Mouse (Mus musculus) kidney, embryonic 15.5 days (tissue): ENCODE results near the gene Smchd1. TPM values are rescaled to one million over a fixed set of nuclear protein-coding genes. Genes with fewer than 3 reads are reported as not detected.
"Not testable (repeated sequence)": the region's sequence is repeated elsewhere in the genome, so short reads cannot be mapped to it uniquely, and the experiment has no call there.

Experiments used
- ATAC-seq: fragments of 200-750 bp; cut with Nextera tagmentation; replicated peaks from 2 replicates; pipeline ENCODE4 v1.8.0; 2017; ENCODE audit warnings: moderate TSS enrichment; ENCODE audit not compliant: low FRiP score
- H3K27ac ChIP-seq: fragments of 300-500 bp; sonication (generic); 2 replicates; pipeline ENCODE4 v1.5.1; 2015; ENCODE audit warnings: mild to moderate bottlenecking, inconsistent platforms
- H3K27me3 ChIP-seq: fragments of 300-500 bp; sonication (generic); 2 replicates; pipeline ENCODE4 v1.6.1; 2015; ENCODE audit warnings: inconsistent platforms
- H3K36me3 ChIP-seq: fragments of 300-500 bp; sonication (generic); 2 replicates; pipeline ENCODE4 v1.6.1; 2015; ENCODE audit warnings: inconsistent platforms
- H3K4me1 ChIP-seq: fragments of 300-500 bp; sonication (generic); 2 replicates; pipeline ENCODE4 v1.6.1; 2015; ENCODE audit warnings: inconsistent platforms
- H3K4me2 ChIP-seq: fragments of 300-500 bp; sonication (generic); 2 replicates; pipeline ENCODE4 v1.6.1; 2015; ENCODE audit warnings: moderate library complexity, mild to moderate bottlenecking, inconsistent platforms
- H3K4me3 ChIP-seq: fragments of 300-500 bp; sonication (generic); replicated peaks from 2 replicates; pipeline ENCODE4 v1.5.1; 2015; ENCODE audit warnings: mild to moderate bottlenecking, inconsistent platforms
- H3K9ac ChIP-seq: fragments of 300-500 bp; sonication (generic); 2 replicates; pipeline ENCODE4 v1.6.1; 2015; ENCODE audit warnings: mild to moderate bottlenecking, inconsistent platforms
- H3K9me3 ChIP-seq: fragments of 300-500 bp; sonication (generic); replicated peaks from 2 replicates; pipeline ENCODE4 v1.6.1; 2016; ENCODE audit warnings: inconsistent platforms
- WGBS: fragments of 180-500 bp; shearing (Covaris S2); methylation state at CpG from one replicate; pipeline ENCODE4 v1.1.7; 2015; ENCODE audit warnings: mixed read lengths; 5-methylcytosine and 5-hydroxymethylcytosine counted together
- polyA plus RNA-seq: library from polyadenylated mRNA; unstranded; fragments of >200 nt; fragmentation: Nextera tagmentation; extraction: Ambion mirVana; gene quantifications from 2 replicates; pipeline ENCODE4 v1.2.1, GENCODE M21; 2015

The Smchd1 gene
- polyA plus RNA-seq, 1 experiment from 2014 or later, result 74.4 TPM

- no peak for ATAC-seq
- no peaks in the 10 kb centered on the region for H3K27me3 ChIP-seq
- WGBS, result 32% methylated on average over 8 of the region's 8 CpGs
- H3K4me1 ChIP-seq, result peaks cover 9% of the 10 kb centered on the region
- H3K9ac ChIP-seq, result no peak overlapping the region
- no peak overlapping the region for H3K4me2 ChIP-seq
- no peaks in the 10 kb centered on the region for H3K9me3 ChIP-seq
- 0 out of 2 replicates have a peak, but pooled peaks cover 3% of the 10 kb centered on the region for H3K36me3 ChIP-seq
- no peak overlapping the region for H3K27ac ChIP-seq
- H3K4me3 ChIP-seq, result no peak overlapping the region
Measured at GRCm38 (mm10) chr17:71336421-71336820, 138.7 kb downstream of the Smchd1 start.

GRCm38 (mm10) chr17:71332298-71332697 is 142.8 kb downstream of the Smchd1 start:
- Histone ChIP-seq H3K4me2 (peak overlapping the region; percentile 34), H3K36me3 (no peaks in the 10 kb centered on the region), H3K27ac (no peak overlapping the region), H3K9ac (no peak overlapping the region), H3K4me3 (no peak overlapping the region), H3K9me3 (no peaks in the 10 kb centered on the region), H3K4me1 (peaks cover 9% of the 10 kb centered on the region), H3K27me3 (no peaks in the 10 kb centered on the region)
- ATAC-seq, result 0 out of 2 replicates have a peak, but pooled peaks have one; percentile 67
- WGBS, result 27% methylated on average over 15 of the region's 15 CpGs

DNA sequence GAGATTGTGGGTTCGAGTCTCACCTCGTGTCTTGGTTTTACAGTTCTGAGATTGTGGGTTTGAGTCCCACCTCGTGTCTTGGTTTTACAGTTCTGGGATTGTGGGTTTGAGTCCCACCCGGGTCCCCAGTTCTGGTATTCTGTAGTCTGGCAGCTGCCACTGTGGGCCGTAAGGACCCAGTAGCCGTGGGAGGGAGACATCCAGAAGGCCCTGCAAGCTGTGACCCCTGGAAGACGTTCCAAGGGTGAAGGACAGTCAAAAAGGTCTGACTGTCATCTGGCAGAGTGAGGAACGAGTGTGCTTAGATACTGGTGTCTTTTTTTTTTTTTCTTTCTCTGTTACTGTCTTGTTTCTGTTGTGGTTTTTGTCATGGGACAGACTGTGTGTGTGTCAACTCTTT is 154.4 kb downstream of the Smchd1 start:
- not testable (repeated sequence) for ATAC-seq, H3K9ac ChIP-seq, H3K27ac ChIP-seq, H3K9me3 ChIP-seq, H3K36me3 ChIP-seq, H3K4me3 ChIP-seq, H3K27me3 ChIP-seq, H3K4me1 ChIP-seq, H3K4me2 ChIP-seq
- 81% methylated on average over 8 of the region's 8 CpGs for WGBS

DNA sequence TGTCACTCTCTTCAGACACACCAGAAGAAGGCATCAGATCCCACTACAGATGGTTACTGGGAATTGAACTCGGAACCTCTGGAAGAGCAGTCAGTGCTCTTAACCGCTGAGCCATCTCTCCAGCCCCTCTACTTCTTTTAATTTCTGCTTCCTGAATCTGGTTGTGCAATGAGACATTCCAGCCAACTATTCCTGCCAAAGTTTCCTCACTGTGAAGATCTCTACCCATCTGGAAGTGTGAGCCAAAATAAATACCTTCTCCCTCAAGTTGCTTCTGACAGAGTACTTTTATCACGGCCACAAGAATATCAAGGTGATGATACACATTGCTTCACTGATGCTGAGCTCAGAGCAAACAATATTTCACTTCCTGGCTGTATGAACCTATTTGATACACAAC is 155.8 kb downstream of the Smchd1 start:
- Histone ChIP-seq H3K4me3 (no peak overlapping the region), H3K9ac (no peak overlapping the region), H3K27me3 (no peaks in the 10 kb centered on the region), H3K4me2 (no peak overlapping the region), H3K9me3 (no peaks in the 10 kb centered on the region), H3K4me1 (no peaks in the 10 kb centered on the region), H3K36me3 (no peaks in the 10 kb centered on the region), H3K27ac (no peak overlapping the region)
- 88% methylated on average over 3 of the region's 3 CpGs for WGBS
- ATAC-seq, result no peak

GRCm38 (mm10) chr17:71317571-71317970 is 157.6 kb downstream of the Smchd1 start:
- Histone ChIP-seq H3K4me3 (no peak overlapping the region), H3K4me1 (no peaks in the 10 kb centered on the region), H3K27me3 (peaks cover 4% of the 10 kb centered on the region; the same call in 1 of the 2 replicates), H3K9me3 (no peaks in the 10 kb centered on the region), H3K4me2 (no peak overlapping the region), H3K9ac (no peak overlapping the region), H3K36me3 (no peaks in the 10 kb centered on the region), H3K27ac (no peak overlapping the region)
- no peak for ATAC-seq
- WGBS, result 87% methylated on average over 4 of the region's 4 CpGs

DNA sequence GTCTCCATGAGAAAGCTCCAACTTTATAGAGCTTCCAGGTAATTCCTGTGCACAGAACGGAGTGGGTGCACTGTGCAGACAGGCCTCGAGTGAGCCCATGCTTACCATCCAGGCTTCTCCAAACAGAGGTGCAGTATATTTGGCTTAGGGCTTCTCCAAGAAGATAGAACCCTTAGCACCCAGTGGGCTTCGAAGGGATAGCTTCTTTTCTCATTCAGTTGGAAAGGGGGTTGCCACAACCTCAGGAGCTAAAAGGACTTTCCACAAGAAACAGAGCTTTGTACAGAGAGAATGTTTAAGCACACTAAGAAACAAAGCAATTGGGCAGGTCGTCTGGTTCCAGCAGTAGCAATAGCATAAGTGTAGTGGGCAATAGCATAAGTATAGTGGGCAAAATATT is 160.8 kb downstream of the Smchd1 start:
- WGBS, result 76% methylated on average over 4 of the region's 4 CpGs
- ATAC-seq, result no peak
- Histone ChIP-seq H3K4me1 (peaks cover 19% of the 10 kb centered on the region), H3K36me3 (no peaks in the 10 kb centered on the region), H3K9ac (no peak overlapping the region), H3K4me2 (no peak overlapping the region), H3K27me3 (peaks cover 37% of the 10 kb centered on the region), H3K9me3 (no peaks in the 10 kb centered on the region), H3K27ac (no peak overlapping the region), H3K4me3 (no peak overlapping the region)

- H3K4me2 ChIP-seq, result peak within 1 kb of the TSS; percentile 100
- peaks cover 50% of the 10 kb centered on the region for H3K27me3 ChIP-seq
- 7% methylated on average over 20 of the region's 20 CpGs for WGBS
- H3K27ac ChIP-seq, result no peak within 1 kb of the TSS
- no peaks in the 10 kb centered on the region for H3K36me3 ChIP-seq
- H3K9ac ChIP-seq, result peak within 1 kb of the TSS; percentile 53
- ATAC-seq, result 0 out of 2 replicates have a peak, but pooled peaks have one; percentile 6
- H3K9me3 ChIP-seq, result no peaks in the 10 kb centered on the region
- peaks cover 19% of the 10 kb centered on the region for H3K4me1 ChIP-seq
- H3K4me3 ChIP-seq, result peak within 1 kb of the TSS; percentile 68
Measured at GRCm38 (mm10) chr17:71311340-71312171, 163.6 kb downstream of the Smchd1 start, which contains the start of gene Emilin2. Gene Emilin2 (minus strand): TSS chr17:71311978.

- H3K36me3 ChIP-seq, result no peaks in the 10 kb centered on the region
- H3K27ac ChIP-seq, result no peak overlapping the region
- H3K9me3 ChIP-seq, result no peaks in the 10 kb centered on the region
- H3K9ac ChIP-seq, result peak overlapping the region; percentile 53
- peaks cover 50% of the 10 kb centered on the region for H3K27me3 ChIP-seq
- peaks cover 19% of the 10 kb centered on the region for H3K4me1 ChIP-seq
- peak overlapping the region; percentile 68 for H3K4me3 ChIP-seq
- under 1% methylated on average over 67 of the region's 67 CpGs for WGBS
- ATAC-seq, result peak; percentile 63
- peak overlapping the region; percentile 100 for H3K4me2 ChIP-seq
Measured at GRCm38 (mm10) chr17:71310486-71311339, 164.4 kb downstream of the Smchd1 start.

DNA sequence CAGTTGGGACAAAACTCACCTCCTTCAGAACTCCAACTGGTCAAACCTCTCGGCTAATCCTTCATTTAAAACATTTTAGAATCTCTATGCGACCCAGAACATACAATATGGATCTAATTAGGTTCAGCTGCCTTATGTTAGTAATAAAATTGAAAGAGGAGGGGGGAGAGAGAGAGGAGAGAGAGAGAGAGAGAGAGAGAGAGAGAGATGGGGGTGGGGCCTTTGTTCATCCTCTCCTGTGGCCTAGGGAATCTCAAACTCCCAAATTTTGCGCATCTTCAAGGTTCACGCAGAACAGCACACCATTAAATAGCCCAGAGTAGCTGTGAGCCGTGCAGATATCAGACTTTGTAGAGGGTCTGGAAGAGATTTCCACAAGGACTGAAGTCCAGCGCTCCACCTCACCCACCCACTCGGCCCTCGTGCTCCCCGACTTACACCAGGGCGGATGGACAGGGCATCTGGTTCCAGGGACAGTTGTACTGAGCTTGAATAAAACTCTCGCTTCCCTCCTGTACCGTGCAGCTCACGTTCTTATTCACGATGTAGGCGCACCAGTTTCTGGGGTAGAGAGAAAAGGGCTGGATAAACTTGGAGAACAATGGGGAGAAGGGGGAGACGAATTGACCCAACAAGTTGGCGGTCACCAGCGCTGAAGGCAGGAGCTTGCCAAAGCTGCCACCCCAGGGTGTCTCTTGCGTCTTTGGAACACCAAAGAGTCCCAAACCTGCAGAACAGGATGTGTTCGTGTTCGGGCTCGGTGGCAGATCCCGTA is 165.2 kb downstream of the Smchd1 start:
- Histone ChIP-seq H3K9me3 (no peaks in the 10 kb centered on the region), H3K4me2 (peak overlapping the region; percentile 100), H3K27ac (no peak overlapping the region), H3K9ac (peak overlapping the region; percentile 53; the same call in 1 of the 2 replicates), H3K36me3 (no peaks in the 10 kb centered on the region), H3K27me3 (peaks cover 50% of the 10 kb centered on the region), H3K4me3 (peak overlapping the region; percentile 68), H3K4me1 (peaks cover 19% of the 10 kb centered on the region)
- 8% methylated on average over 23 of the region's 23 CpGs for WGBS
- ATAC-seq, result no peak

- no peak overlapping the region for H3K27ac ChIP-seq
- H3K27me3 ChIP-seq, result peaks cover 50% of the 10 kb centered on the region
- no peak overlapping the region for H3K9ac ChIP-seq
- H3K4me3 ChIP-seq, result no peak overlapping the region
- H3K4me1 ChIP-seq, result peaks cover 19% of the 10 kb centered on the region
- H3K9me3 ChIP-seq, result no peaks in the 10 kb centered on the region
- 46% methylated on average over 14 of the region's 14 CpGs for WGBS
- no peak for ATAC-seq
- no peaks in the 10 kb centered on the region for H3K36me3 ChIP-seq
- H3K4me2 ChIP-seq, result 0 out of 2 replicates have a peak overlapping the region, but pooled peaks have one; percentile 100
Measured at GRCm38 (mm10) chr17:71309141-71309540, 166.0 kb downstream of the Smchd1 start.

DNA sequence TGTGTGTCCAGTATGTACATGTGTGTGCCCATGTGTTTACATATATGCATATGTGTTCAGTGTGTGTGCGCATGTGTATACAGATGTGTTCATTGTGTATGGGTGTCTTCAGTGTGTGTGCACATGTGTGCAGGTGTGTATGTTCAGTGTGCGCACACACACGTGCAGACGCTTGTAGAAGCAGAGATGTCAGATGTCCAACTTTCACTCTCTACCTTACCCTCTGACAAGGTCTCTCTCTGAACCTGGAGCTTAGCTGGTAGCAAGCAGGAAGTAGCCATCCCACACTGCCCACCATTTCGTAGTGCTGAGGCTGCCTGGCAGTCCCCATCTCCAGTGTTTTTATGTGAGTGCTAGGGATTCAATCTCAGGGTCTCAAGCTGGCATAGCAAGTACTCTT is 166.8 kb downstream of the Smchd1 start:
- Histone ChIP-seq H3K27me3 (peaks cover 50% of the 10 kb centered on the region), H3K36me3 (no peaks in the 10 kb centered on the region), H3K4me3 (no peak overlapping the region), H3K27ac (no peak overlapping the region), H3K4me1 (peaks cover 19% of the 10 kb centered on the region), H3K4me2 (no peak overlapping the region), H3K9ac (no peak overlapping the region), H3K9me3 (no peaks in the 10 kb centered on the region)
- no peak for ATAC-seq
- 95% methylated on average over 5 of the region's 5 CpGs for WGBS
